Mouse (Mus musculus) gastrocnemius, postnatal 14 days (tissue): Measurements from ENCODE around the gene Rabif. TPM values are rescaled to one million over a fixed set of nuclear protein-coding genes. Genes with fewer than 3 reads are reported as not detected.

ENCODE experiments used
- DNase-seq: peaks from one replicate; pipeline ENCODE4 v3.0.0; 2021; ENCODE audit warnings: mixed read lengths
- intact Hi-C: fragments of 180-260 bp; cut with DNase I; formaldehyde crosslinking; loops from one replicate; pipeline ENCODE4 v1.15.1; 2025; ENCODE audit warnings: low total_unique reads
- total RNA-seq, 2 experiments: library from RNA; stranded (reverse); gene quantifications; 2 replicates each; pipeline ENCODE4 v1.2.3; 2021

Rabif gene
- total RNA-seq, 2 experiments from 2014 or later, result 5.7 to 6.7 TPM

GRCm38 (mm10) chr1:134535513-134535912 lies 41.1 kb downstream of the Rabif start:
- intact Hi-C loops, result no loop called here
- no peak for DNase-seq

DNA sequence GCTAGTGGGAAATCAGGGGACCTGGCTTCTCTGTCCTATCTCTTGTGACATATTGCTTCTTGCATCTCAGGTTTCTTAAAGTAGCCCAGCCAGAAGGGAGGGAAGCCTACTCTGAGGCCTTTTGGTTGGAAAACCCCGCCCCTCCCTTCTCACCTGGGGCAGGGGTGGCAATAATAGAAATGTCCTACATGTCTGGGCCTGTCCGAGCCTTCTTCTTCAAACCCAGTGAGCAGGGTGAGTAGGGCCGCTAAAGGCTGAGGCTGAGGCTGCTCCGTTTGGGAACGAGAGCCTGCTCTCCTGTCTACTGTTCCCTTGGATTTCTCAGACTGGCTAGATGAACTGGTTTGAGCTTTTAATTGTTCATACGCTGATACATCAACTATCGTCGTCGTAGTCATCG lies 46.2 kb downstream of the Rabif start:
- intact Hi-C loops, result no loop called here
- no peak for DNase-seq

GRCm38 (mm10) chr1:134548231-134548630 lies 53.8 kb downstream of the Rabif start:
- DNase-seq, result no peak
- intact Hi-C loops, result no loop called here

DNA sequence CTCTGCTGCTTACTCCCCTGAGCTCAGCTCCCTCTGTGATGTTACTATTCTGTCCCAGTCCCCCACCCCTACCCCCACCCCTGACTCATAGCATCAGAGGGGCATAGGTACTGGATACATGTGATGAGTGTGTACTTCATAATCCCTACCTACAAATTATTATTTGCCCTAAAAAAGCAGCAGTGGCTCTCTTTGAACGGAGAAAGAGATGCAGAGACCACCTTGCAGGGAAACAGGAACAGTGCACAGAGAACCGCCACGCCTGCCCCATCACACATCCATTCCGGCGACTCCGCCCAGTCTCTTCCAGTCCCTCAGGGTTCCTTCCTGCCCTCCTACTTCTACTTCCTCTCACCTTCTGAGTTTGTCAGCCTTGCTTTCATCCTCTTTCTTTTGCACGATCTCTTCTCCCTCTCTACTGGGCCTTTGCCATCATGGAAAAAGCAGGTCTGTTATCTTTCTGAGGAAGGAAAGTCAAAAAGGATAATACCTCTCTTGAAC lies 55.2 kb downstream of the Rabif start, which contains the start of gene Mgat4e:
TSS of gene Mgat4e (minus strand) at position 51 of the 501 bp plus-strand sequence.
- intact Hi-C loops, result no loop called here
- DNase-seq, result no peak

- intact Hi-C loops, result no loop called here
- DNase-seq, result no peak
Observed at GRCm38 (mm10) chr1:134551869-134552268, 57.4 kb downstream of the Rabif start.

GRCm38 (mm10) chr1:134552396-134552795 lies 57.9 kb downstream of the Rabif start:
- no peak for DNase-seq
- intact Hi-C loops, result no loop called here

GRCm38 (mm10) chr1:134555240-134555870 lies 60.9 kb downstream of the Rabif start:
- no peak for DNase-seq

DNA sequence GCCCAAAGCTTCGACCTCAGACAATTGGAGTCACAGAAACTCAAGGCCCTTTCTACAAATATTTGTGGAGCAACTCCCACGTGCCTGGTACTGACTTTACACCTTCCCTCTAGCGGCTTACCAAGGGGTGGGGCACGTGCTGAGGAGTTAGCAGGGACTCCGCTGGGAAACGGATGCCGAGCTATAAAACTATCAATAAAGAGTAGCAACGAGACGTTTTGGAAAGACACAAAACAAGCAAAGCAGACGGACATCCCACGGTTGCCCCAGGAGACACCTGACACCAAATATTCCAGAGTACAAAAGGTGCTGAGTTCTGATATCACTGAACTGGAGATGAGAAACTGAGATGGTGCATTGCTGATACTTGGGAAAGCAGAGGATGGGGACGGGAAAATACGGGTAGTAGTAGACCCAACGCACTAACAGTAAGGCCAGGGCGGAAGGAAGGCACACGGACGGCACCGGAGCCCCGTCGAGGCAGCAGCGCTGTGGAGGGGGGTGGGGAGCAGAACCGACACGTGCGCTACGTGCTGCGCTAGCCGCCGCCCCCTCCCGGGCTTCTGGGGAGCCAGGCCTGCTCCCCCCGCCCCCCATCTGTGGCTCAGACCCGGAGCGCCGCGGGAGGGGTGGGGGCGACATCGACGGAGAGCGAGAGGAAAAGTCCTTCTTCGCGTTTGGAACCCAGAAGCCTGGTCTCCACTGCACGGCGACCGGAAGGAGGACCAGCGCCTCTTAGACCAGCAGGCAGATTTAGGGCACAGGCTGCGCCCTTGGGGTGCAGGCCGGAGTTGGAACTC lies 61.6 kb downstream of the Rabif start:
- peak; percentile 67 for DNase-seq
- intact Hi-C loops, result no loop called here

More at GRCm38 (mm10) chr1:134555240-134555870, 60.9 kb downstream of the Rabif start:
- intact Hi-C loops, result no loop called here

GRCm38 (mm10) chr1:134556671-134557218 lies 62.3 kb downstream of the Rabif start:
- intact Hi-C loops, result no loop called here
- DNase-seq, result peak; percentile 98

Other genes starting within 250 kb of the Rabif start
- gene Myog, start 204.7 kb upstream of the Rabif start, total RNA-seq, result 10 to 100 TPM; 67.9 to 75.3 TPM
- gene Ppfia4, start 161.7 kb upstream of the Rabif start, total RNA-seq, result 1 to 10 TPM; 4.3 to 6.7 TPM
- gene Tmem183a, start 132.7 kb upstream of the Rabif start, total RNA-seq, result 10 to 100 TPM; 13.8 to 19.5 TPM
- not detected for gene 4933406M09Rik, start 108.7 kb upstream of the Rabif start, total RNA-seq
- gene Cyb5r1, start 89.1 kb upstream of the Rabif start, total RNA-seq, result 100 to 1,000 TPM; 109 to 120 TPM
- gene Adipor1, start 79.3 kb upstream of the Rabif start, total RNA-seq, result 100 to 1,000 TPM; 121 to 123 TPM
- gene Klhl12, start 39.1 kb upstream of the Rabif start, total RNA-seq, result 10 to 100 TPM in 1 of 2 experiments, 1 to 10 TPM in 1; 9.3 to 10.5 TPM
- gene Mgat4e, start 55.0 kb downstream of the Rabif start, total RNA-seq, result not detected
- 10 to 100 TPM; 16.6 to 17.0 TPM for gene Kdm5b, start 65.5 kb downstream of the Rabif start, total RNA-seq
- under 1 TPM; 0.04 to 0.29 TPM for gene Syt2, start 152.0 kb downstream of the Rabif start, total RNA-seq